Mouse (Mus musculus): ENCODE measurements around the gene Rab11fip2. TPM values are rescaled to one million over a fixed set of nuclear protein-coding genes. Genes with fewer than 3 reads are reported as not detected.

Gene Rab11fip2
- polyA plus RNA-seq, 1 experiment from 2014 or later = 11.6 TPM

- Histone ChIP-seq H3K27me3 (replicated peaks; ENCODE audit: control insufficient read depth, insufficient read depth, low read length) (no peaks in the 10 kb centered on the region), H3K27ac (ENCODE audit: low read depth, low read length) (no peak overlapping the region), H3K4me1 (ENCODE audit: control insufficient read depth, insufficient read depth, low read length) (no peaks in the 10 kb centered on the region), H3K9ac (ENCODE audit: low read length) (no peak overlapping the region), H3K36me3 (ENCODE audit: control insufficient read depth, insufficient read depth, low read length) (no peaks in the 10 kb centered on the region), H3K9me3 (replicated peaks; ENCODE audit: control insufficient read depth, low read length) (no peaks in the 10 kb centered on the region), H3K4me2 (ENCODE audit: low read length) (no peak overlapping the region), H3K4me3 (ENCODE audit: low read depth, low read length) (no peak overlapping the region)
- ATAC-seq (no peak), DNase-seq (ENCODE audit: low spot score) (no peak)
- 74% methylated on average over 3 of the region's 3 CpGs for WGBS
These were observed 22.6 kb downstream of the Rab11fip2 start for GRCm38 (mm10) chr19:59920846-59921245.

GRCm38 (mm10) chr19:59917901-59918613, 25.4 kb downstream of the Rab11fip2 start:
- no peak overlapping the region for H3K27ac ChIP-seq (ENCODE audit: low read depth, low read length)

DNA sequence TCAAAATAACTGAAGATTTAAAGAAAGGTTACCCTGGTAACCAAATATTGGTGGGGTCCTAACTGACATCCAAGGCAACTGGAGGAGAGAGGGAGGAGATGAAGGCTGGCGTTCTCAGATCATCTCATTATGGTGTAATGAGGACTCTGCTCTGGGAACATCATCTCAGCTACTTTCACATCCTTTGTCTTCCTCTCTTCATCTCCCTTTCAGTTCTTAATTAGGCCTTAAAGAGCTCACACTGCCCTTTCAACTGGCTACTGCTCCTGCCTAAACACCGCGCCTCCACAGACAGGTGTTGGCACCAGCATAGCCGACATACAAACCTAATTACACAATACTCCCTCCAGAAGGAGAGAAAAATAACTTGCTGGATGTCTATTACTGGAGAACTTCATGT, 31.9 kb downstream of the Rab11fip2 start:
- ATAC-seq = peak; percentile 75; the same call in 1 of the 2 replicates
- H3K27me3 ChIP-seq (replicated peaks; ENCODE audit: control insufficient read depth, insufficient read depth, low read length) = no peaks in the 10 kb centered on the region
- DNase-seq (ENCODE audit: low spot score) = peak; percentile 72

More at GRCm38 (mm10) chr19:59917901-59918613, 25.4 kb downstream of the Rab11fip2 start:
- WGBS = 91% methylated on average over 2 of the region's 2 CpGs
- H3K4me2 ChIP-seq (ENCODE audit: low read length) = no peak overlapping the region
- H3K36me3 ChIP-seq (ENCODE audit: control insufficient read depth, insufficient read depth, low read length) = no peaks in the 10 kb centered on the region
- no peak overlapping the region for H3K4me3 ChIP-seq (ENCODE audit: low read depth, low read length)
- H3K9me3 ChIP-seq (replicated peaks; ENCODE audit: control insufficient read depth, low read length) = no peaks in the 10 kb centered on the region
- H3K27me3 ChIP-seq (replicated peaks; ENCODE audit: control insufficient read depth, insufficient read depth, low read length) = no peaks in the 10 kb centered on the region
- no peak for ATAC-seq
- H3K9ac ChIP-seq (ENCODE audit: low read length) = no peak overlapping the region
- no peaks in the 10 kb centered on the region for H3K4me1 ChIP-seq (ENCODE audit: control insufficient read depth, insufficient read depth, low read length)
- no peak for DNase-seq (ENCODE audit: low spot score)

GRCm38 (mm10) chr19:59905296-59906081, 38.0 kb downstream of the Rab11fip2 start:
- Histone ChIP-seq H3K4me3 (ENCODE audit: low read depth, low read length) (no peak overlapping the region), H3K27me3 (replicated peaks; ENCODE audit: control insufficient read depth, insufficient read depth, low read length) (no peaks in the 10 kb centered on the region), H3K36me3 (ENCODE audit: control insufficient read depth, insufficient read depth, low read length) (peaks cover 13% of the 10 kb centered on the region; the same call in 1 of the 2 replicates), H3K9me3 (replicated peaks; ENCODE audit: control insufficient read depth, low read length) (no peaks in the 10 kb centered on the region), H3K4me2 (ENCODE audit: low read length) (no peak overlapping the region), H3K4me1 (ENCODE audit: control insufficient read depth, insufficient read depth, low read length) (no peaks in the 10 kb centered on the region), H3K27ac (ENCODE audit: low read depth, low read length) (no peak overlapping the region), H3K9ac (ENCODE audit: low read length) (no peak overlapping the region)
- ATAC-seq = no peak
- 47% methylated on average over 1 of the region's 1 CpGs for WGBS
- DNase-seq (ENCODE audit: low spot score) = peak; percentile 10

More for the DNA sequence above, 31.9 kb downstream of the Rab11fip2 start:
- H3K4me2 ChIP-seq (ENCODE audit: low read length) = no peak overlapping the region
- H3K36me3 ChIP-seq (ENCODE audit: control insufficient read depth, insufficient read depth, low read length) = peaks cover 3% of the 10 kb centered on the region; the same call in 1 of the 2 replicates
- H3K9me3 ChIP-seq (replicated peaks; ENCODE audit: control insufficient read depth, low read length) = no peaks in the 10 kb centered on the region
- no peak overlapping the region for H3K4me3 ChIP-seq (ENCODE audit: low read depth, low read length)
- H3K9ac ChIP-seq (ENCODE audit: low read length) = no peak overlapping the region
- H3K27ac ChIP-seq (ENCODE audit: low read depth, low read length) = no peak overlapping the region
- WGBS = 7% methylated on average over 4 of the region's 4 CpGs
- H3K4me1 ChIP-seq (ENCODE audit: control insufficient read depth, insufficient read depth, low read length) = no peaks in the 10 kb centered on the region

DNA sequence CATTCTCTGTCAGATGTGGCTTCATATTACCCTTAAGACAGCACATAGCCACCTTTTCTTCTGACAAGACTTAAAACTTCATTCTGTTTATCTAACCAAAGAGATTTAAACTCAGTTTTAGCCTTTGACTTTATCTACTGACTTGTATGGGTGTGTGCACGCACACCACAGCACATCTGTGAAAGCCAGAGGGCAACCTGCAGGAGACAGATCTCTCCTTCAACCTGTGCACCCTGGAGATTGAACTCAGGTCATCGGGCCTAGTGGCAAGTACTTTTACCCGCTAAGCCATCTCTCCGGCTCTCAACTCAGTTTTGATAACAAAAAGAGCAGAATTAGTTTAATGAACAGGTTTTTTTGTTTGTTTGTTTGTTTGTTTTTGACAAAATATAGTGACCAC, 43.5 kb downstream of the Rab11fip2 start:
- DNase-seq (ENCODE audit: low spot score) = no peak
- 91% methylated on average over 4 of the region's 4 CpGs for whole genome bisulfite sequencing
- no peak overlapping the region for H3K4me3 ChIP-seq (ENCODE audit: low read depth, low read length)

GRCm38 (mm10) chr19:59898301-59898700, 45.2 kb downstream of the Rab11fip2 start:
- H3K27ac ChIP-seq (ENCODE audit: low read depth, low read length) = no peak overlapping the region
- H3K4me3 ChIP-seq (ENCODE audit: low read depth, low read length) = no peak overlapping the region
- no peaks in the 10 kb centered on the region for H3K9me3 ChIP-seq (replicated peaks; ENCODE audit: control insufficient read depth, low read length)
- 93% methylated on average over 4 of the region's 4 CpGs for WGBS
- H3K36me3 ChIP-seq (ENCODE audit: control insufficient read depth, insufficient read depth, low read length) = no peaks in the 10 kb centered on the region
- no peaks in the 10 kb centered on the region for H3K27me3 ChIP-seq (replicated peaks; ENCODE audit: control insufficient read depth, insufficient read depth, low read length)
- DNase-seq (ENCODE audit: low spot score) (no peak), ATAC-seq (no peak)
- H3K9ac ChIP-seq (ENCODE audit: low read length) = no peak overlapping the region
- no peak overlapping the region for H3K4me2 ChIP-seq (ENCODE audit: low read length)
- no peaks in the 10 kb centered on the region for H3K4me1 ChIP-seq (ENCODE audit: control insufficient read depth, insufficient read depth, low read length)

More for the DNA sequence above, 43.5 kb downstream of the Rab11fip2 start:
- H3K27ac ChIP-seq (ENCODE audit: low read depth, low read length) = no peak overlapping the region
- H3K9ac ChIP-seq (ENCODE audit: low read length) = no peak overlapping the region
- 0 out of 2 replicates have a peak, but pooled peaks cover 3% of the 10 kb centered on the region for H3K36me3 ChIP-seq (ENCODE audit: control insufficient read depth, insufficient read depth, low read length)
- no peak overlapping the region for H3K4me2 ChIP-seq (ENCODE audit: low read length)
- H3K4me1 ChIP-seq (ENCODE audit: control insufficient read depth, insufficient read depth, low read length) = no peaks in the 10 kb centered on the region
- ATAC-seq = no peak
- H3K27me3 ChIP-seq (replicated peaks; ENCODE audit: control insufficient read depth, insufficient read depth, low read length) = no peaks in the 10 kb centered on the region
- H3K9me3 ChIP-seq (replicated peaks; ENCODE audit: control insufficient read depth, low read length) = no peaks in the 10 kb centered on the region

DNA sequence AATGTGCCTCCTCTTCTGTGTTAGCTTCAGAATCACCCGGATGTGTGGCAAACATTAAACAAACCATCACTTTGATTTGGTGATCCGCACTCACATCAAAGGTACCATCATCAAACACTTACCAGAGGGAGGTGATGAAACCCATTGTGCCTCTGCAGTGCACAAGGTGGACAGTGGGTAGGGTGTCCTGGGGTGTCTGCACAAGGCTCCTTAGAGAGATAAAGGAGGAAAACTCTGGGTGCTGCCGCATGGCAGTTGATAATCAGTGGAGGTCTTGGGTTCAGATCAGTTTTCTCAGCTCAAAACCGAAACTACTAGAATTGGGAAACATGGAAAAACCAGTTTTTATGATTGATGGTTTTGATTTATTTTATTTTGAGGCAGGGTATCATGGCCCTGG, 54.1 kb downstream of the Rab11fip2 start:
- no peak overlapping the region for H3K27ac ChIP-seq (ENCODE audit: low read depth, low read length)
- WGBS = 52% methylated on average over 4 of the region's 4 CpGs
- no peaks in the 10 kb centered on the region for H3K9me3 ChIP-seq (replicated peaks; ENCODE audit: control insufficient read depth, low read length)
- no peak for DNase-seq (ENCODE audit: low spot score)
- no peaks in the 10 kb centered on the region for H3K4me1 ChIP-seq (ENCODE audit: control insufficient read depth, insufficient read depth, low read length)
- H3K9ac ChIP-seq (ENCODE audit: low read length) = no peak overlapping the region
- no peak overlapping the region for H3K4me3 ChIP-seq (ENCODE audit: low read depth, low read length)
- no peaks in the 10 kb centered on the region; the same call in 1 of the 2 replicates for H3K36me3 ChIP-seq (ENCODE audit: control insufficient read depth, insufficient read depth, low read length)
- ATAC-seq = no peak
- H3K4me2 ChIP-seq (ENCODE audit: low read length) = no peak overlapping the region
- H3K27me3 ChIP-seq (replicated peaks; ENCODE audit: control insufficient read depth, insufficient read depth, low read length) = no peaks in the 10 kb centered on the region

- Histone ChIP-seq H3K36me3 (ENCODE audit: control insufficient read depth, insufficient read depth, low read length) (no peaks in the 10 kb centered on the region; the same call in 1 of the 2 replicates), H3K9ac (ENCODE audit: low read length) (no peak overlapping the region), H3K27ac (ENCODE audit: low read depth, low read length) (no peak overlapping the region), H3K4me3 (ENCODE audit: low read depth, low read length) (no peak overlapping the region), H3K4me1 (ENCODE audit: control insufficient read depth, insufficient read depth, low read length) (no peaks in the 10 kb centered on the region), H3K27me3 (replicated peaks; ENCODE audit: control insufficient read depth, insufficient read depth, low read length) (no peaks in the 10 kb centered on the region), H3K4me2 (ENCODE audit: low read length) (no peak overlapping the region), H3K9me3 (replicated peaks; ENCODE audit: control insufficient read depth, low read length) (no peaks in the 10 kb centered on the region)
- DNase-seq (ENCODE audit: low spot score) = no peak
- 59% methylated on average over 2 of the region's 2 CpGs for WGBS
- no peak for ATAC-seq
These were observed 54.6 kb downstream of the Rab11fip2 start for GRCm38 (mm10) chr19:59888846-59889245.

- Histone ChIP-seq H3K9me3 (replicated peaks; ENCODE audit: control insufficient read depth, low read length) (no peaks in the 10 kb centered on the region), H3K27me3 (replicated peaks; ENCODE audit: control insufficient read depth, insufficient read depth, low read length) (no peaks in the 10 kb centered on the region), H3K4me2 (ENCODE audit: low read length) (no peak overlapping the region), H3K36me3 (ENCODE audit: control insufficient read depth, insufficient read depth, low read length) (no peaks in the 10 kb centered on the region; the same call in 1 of the 2 replicates), H3K9ac (ENCODE audit: low read length) (no peak overlapping the region), H3K27ac (ENCODE audit: low read depth, low read length) (no peak overlapping the region), H3K4me1 (ENCODE audit: control insufficient read depth, insufficient read depth, low read length) (no peaks in the 10 kb centered on the region), H3K4me3 (ENCODE audit: low read depth, low read length) (no peak overlapping the region)
- DNase-seq (ENCODE audit: low spot score) (no peak), ATAC-seq (no peak)
- WGBS = 48% methylated on average over 2 of the region's 2 CpGs
These were observed 55.6 kb downstream of the Rab11fip2 start for GRCm38 (mm10) chr19:59887866-59888265.
